Mouse (Mus musculus) erythroblast, embryonic 14.5 days (primary cell): ENCODE data around the gene Rbms3. TPM values are rescaled to one million over a fixed set of nuclear protein-coding genes. Genes with fewer than 3 reads are reported as not detected.

Source experiments
- H3K27me3 ChIP-seq: 2 replicates; pipeline ENCODE4 v1.6.1; 2012; ENCODE audit warnings: inconsistent platforms; ENCODE audit not compliant: control insufficient read depth
- H3K36me3 ChIP-seq: 2 replicates; pipeline ENCODE4 v1.6.1; 2012; ENCODE audit warnings: mild to moderate bottlenecking, inconsistent platforms; ENCODE audit not compliant: control insufficient read depth
- H3K4me1 ChIP-seq: 2 replicates; pipeline ENCODE4 v1.6.1; 2012; ENCODE audit warnings: inconsistent platforms; ENCODE audit not compliant: control insufficient read depth
- H3K4me3 ChIP-seq: replicated peaks from 2 replicates; pipeline ENCODE3; 2012; ENCODE audit warnings: moderate library complexity, mild to moderate bottlenecking, inconsistent platforms
- H3K9me3 ChIP-seq: 2 replicates; pipeline ENCODE4 v1.6.1; 2012; ENCODE audit warnings: low read length, inconsistent platforms, mixed read lengths; ENCODE audit not compliant: control insufficient read depth
- GATA1 ChIP-seq: IDR thresholded peaks from 2 replicates; pipeline ENCODE4 v1.6.1; 2012; ENCODE audit warnings: low read length, inconsistent platforms, mixed read lengths
- TAL1 ChIP-seq: IDR thresholded peaks from 3 replicates; pipeline ENCODE4 v1.6.1; 2012; ENCODE audit warnings: low read length, inconsistent platforms, mixed read lengths
- polyA plus RNA-seq: library from polyadenylated mRNA; stranded (reverse); fragments of >175 nt; gene quantifications from 2 replicates; pipeline ENCODE4 v1.2.3, GENCODE M21; 2012

Gene Rbms3
- polyA plus RNA-seq, 1 experiment: not detected

DNA sequence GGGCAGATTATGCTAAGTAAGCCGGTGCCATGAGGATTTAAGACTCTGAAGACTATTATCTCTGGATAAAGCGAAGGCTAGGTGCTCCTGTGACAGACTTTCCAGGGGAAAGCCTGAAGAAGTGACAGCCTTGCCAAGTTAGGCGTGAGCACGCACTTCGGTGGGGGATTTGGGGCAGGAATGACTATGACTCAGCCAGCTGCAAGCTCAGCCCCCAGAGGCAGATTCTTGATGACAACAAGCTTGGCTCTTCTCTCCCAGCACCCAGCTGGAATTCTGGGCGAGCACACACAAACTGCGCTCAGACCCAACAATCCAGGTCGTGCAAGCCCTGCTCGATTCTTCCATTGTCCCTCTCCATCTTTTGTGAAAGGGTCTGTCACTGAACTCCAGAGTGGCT, 1038.6 kb downstream of the Rbms3 start:
- no peaks in the 10 kb centered on the region for H3K27me3 ChIP-seq
- no peaks in the 10 kb centered on the region for H3K36me3 ChIP-seq
- H3K4me1 ChIP-seq: no peaks in the 10 kb centered on the region
- no peak overlapping the region for H3K4me3 ChIP-seq
- H3K9me3 ChIP-seq: peaks cover 40% of the 10 kb centered on the region
- TF ChIP-seq GATA1 (no peak), TAL1 (no peak)

DNA sequence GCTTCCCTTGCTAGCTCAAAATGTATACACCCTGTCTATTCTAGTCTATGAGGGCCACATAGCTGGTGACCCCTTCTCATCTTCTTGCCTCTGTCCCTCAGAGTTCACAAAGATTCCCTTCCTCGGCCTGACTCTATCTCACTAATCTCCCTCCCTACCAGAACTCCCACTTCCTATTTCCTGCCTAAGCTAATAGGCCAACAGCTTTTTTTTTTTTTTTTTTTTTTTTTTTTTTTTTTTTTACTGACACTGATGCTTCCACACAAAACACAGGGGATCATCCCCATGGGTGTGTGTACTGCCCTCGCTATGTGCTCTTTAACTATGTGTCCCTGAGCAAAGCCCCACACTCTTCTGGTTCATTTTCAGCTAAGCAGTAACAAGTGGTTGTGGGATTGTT, 1060.0 kb downstream of the Rbms3 start:
- TF ChIP-seq TAL1 (no peak), GATA1 (no peak)
- Histone ChIP-seq H3K36me3 (no peaks in the 10 kb centered on the region), H3K4me3 (no peak overlapping the region), H3K9me3 (peaks cover 7% of the 10 kb centered on the region; the same call in 1 of the 2 replicates), H3K27me3 (no peaks in the 10 kb centered on the region), H3K4me1 (no peaks in the 10 kb centered on the region)

DNA sequence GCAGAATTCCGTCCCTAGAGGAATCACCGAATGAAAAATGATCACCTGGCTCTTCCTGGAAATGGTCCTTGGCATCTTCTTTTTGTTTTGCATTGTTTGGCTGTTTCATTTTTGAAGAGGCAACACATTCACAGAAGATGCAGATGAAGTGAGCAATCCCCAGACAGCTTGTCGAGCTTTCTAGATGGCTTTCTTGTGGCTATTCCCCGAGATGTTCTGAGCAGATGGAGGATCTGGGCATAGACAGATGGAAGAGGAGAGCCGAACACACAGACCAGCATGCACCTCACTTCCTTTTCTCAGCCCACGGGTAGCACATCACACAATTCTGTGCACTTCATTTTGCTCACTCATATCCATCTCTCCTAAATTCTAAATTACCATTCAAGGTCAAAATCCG, 1063.0 kb downstream of the Rbms3 start:
- no peaks in the 10 kb centered on the region for H3K4me1 ChIP-seq
- TF ChIP-seq GATA1: no peak
- no peak for TF ChIP-seq TAL1
- no peaks in the 10 kb centered on the region for H3K36me3 ChIP-seq
- no peak overlapping the region for H3K4me3 ChIP-seq
- no peaks in the 10 kb centered on the region for H3K27me3 ChIP-seq
- peaks cover 7% of the 10 kb centered on the region; the same call in 1 of the 2 replicates for H3K9me3 ChIP-seq

DNA sequence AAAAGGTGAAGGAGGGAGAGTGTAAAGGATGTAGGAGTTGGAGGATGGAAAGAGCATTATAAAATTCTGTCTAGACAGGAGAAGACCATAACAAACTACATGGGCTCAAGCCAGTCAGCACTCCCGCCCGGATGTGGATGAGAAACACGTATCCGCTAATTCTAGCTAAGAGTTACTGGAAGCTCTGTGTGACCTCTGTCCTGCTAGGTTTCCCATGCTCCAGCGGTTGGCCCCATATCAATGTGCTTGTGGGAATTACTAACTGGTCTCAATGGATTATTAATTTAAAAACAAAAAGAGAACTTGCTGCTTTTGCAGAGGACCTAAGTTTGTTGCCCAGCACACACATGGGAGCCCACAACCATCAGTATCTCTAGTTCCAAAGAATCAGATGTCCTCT, 1071.9 kb downstream of the Rbms3 start:
- Histone ChIP-seq H3K9me3 (no peaks in the 10 kb centered on the region), H3K27me3 (no peaks in the 10 kb centered on the region), H3K4me1 (no peaks in the 10 kb centered on the region), H3K4me3 (no peak overlapping the region), H3K36me3 (no peaks in the 10 kb centered on the region)
- TF ChIP-seq TAL1 (no peak), GATA1 (no peak)

DNA sequence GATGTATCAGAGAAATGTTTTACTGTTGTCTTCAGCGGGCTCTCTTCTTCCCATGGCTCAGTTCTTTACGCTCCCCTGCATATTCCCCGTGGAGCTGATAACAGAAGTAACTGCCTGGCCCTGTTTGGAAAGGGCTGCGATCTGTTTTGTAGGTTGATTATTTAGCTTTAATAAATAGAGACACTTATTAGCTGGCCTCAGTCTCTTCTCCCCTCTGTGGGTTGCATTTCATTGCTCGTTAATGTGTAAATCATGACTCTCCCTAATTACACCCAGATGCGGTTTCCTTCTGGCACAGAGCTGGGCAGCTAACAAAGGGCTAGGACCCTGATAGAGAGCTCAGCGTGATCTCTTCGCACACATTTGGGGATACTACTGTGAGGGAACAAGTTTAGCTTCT, 1073.1 kb downstream of the Rbms3 start:
- Histone ChIP-seq H3K27me3 (no peaks in the 10 kb centered on the region), H3K9me3 (no peaks in the 10 kb centered on the region), H3K4me1 (no peaks in the 10 kb centered on the region), H3K36me3 (no peaks in the 10 kb centered on the region), H3K4me3 (no peak overlapping the region)
- no peak for TF ChIP-seq GATA1
- no peak for TF ChIP-seq TAL1

DNA sequence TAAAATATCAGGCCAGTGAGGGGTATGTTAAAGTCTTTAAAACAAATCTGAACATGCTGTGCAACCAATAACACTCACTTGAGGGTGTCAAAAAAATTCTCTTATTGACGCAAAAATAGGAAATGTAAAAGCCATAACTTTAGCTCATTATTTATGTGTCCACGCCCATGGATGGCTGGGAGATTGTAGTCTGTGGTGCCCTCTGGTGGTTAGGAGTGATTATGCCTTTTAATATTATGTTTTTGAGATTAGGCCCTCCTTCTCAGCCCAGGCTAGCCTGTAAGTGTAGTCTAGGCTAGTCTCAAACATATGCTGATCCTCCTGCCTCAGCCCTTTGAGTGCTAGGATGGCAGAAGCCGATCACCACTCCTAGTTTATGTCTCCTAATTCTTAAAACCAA, 1076.5 kb downstream of the Rbms3 start:
- Histone ChIP-seq H3K4me3 (no peak overlapping the region), H3K36me3 (no peaks in the 10 kb centered on the region), H3K9me3 (no peaks in the 10 kb centered on the region), H3K27me3 (no peaks in the 10 kb centered on the region), H3K4me1 (no peaks in the 10 kb centered on the region)
- TF ChIP-seq GATA1 (no peak), TAL1 (no peak)

DNA sequence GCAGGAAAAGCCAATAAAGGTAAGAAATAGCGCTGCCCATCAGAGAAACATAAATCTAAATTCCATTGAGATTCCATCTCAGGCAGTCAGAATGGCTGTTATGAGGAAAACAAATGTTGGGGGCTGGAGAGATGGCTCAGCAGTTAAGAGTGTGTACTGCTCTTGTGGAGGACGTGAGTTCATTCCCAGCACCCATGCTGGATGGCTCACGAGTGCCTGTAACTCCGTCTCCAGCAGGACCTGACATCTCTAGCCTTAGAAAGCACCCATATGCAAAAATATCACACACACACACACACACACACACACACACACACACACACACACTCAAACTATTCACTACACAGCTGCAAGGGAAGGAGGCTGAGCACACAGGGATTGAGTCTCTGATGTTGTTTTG, 1083.6 kb downstream of the Rbms3 start:
- Histone ChIP-seq H3K4me1 (no peaks in the 10 kb centered on the region), H3K27me3 (no peaks in the 10 kb centered on the region), H3K36me3 (no peaks in the 10 kb centered on the region), H3K9me3 (no peaks in the 10 kb centered on the region), H3K4me3 (no peak overlapping the region)
- TF ChIP-seq GATA1 (no peak), TAL1 (no peak)

DNA sequence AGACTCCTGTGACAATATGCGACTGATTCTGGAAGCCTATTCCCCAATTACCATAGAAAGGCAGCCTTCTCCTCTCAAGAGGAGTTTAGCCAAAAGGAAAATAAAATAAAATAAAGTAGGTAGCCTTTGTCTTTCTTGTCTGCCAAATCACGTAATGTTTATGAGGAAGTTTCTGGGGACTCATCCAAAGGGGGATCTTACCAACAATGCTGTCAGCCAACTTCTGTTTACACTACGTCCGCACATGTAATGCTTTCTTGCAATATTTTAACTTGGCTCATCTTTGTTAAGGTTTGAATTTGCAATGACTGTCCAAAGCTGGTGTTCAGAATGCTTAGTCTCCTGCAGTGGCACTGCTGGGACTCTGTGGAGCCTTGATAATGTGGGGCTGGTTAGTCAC, 1086.9 kb downstream of the Rbms3 start:
- no peaks in the 10 kb centered on the region for H3K9me3 ChIP-seq
- TF ChIP-seq GATA1: no peak
- no peak for TF ChIP-seq TAL1

DNA sequence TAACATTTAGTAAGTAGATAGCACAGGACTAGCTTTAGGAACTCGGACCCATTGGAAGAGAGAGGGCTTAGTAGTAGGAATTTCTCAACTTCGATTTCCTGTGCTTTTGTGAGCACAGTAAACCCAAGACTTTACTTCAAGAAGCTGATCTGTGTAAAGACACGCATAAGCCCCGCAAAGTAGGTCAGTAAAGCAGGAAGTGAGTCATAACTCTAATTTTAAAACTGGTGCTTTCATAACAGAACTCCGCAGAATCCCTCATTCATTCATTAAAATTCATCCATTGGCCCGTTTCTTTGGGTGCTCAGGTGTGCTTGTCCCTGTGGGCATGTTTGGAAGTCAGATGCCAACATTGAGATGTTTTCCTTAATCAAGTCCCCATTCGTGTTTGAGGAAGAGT, 1087.7 kb downstream of the Rbms3 start:
- H3K4me3 ChIP-seq: no peak overlapping the region
- H3K9me3 ChIP-seq: no peaks in the 10 kb centered on the region
- no peaks in the 10 kb centered on the region for H3K27me3 ChIP-seq
- TF ChIP-seq TAL1 (no peak), GATA1 (no peak)
- H3K4me1 ChIP-seq: no peaks in the 10 kb centered on the region
- no peaks in the 10 kb centered on the region for H3K36me3 ChIP-seq

More for the DNA sequence above, 1086.9 kb downstream of the Rbms3 start:
- H3K4me3 ChIP-seq: no peak overlapping the region
- H3K36me3 ChIP-seq: no peaks in the 10 kb centered on the region
- no peaks in the 10 kb centered on the region for H3K27me3 ChIP-seq
- H3K4me1 ChIP-seq: no peaks in the 10 kb centered on the region

DNA sequence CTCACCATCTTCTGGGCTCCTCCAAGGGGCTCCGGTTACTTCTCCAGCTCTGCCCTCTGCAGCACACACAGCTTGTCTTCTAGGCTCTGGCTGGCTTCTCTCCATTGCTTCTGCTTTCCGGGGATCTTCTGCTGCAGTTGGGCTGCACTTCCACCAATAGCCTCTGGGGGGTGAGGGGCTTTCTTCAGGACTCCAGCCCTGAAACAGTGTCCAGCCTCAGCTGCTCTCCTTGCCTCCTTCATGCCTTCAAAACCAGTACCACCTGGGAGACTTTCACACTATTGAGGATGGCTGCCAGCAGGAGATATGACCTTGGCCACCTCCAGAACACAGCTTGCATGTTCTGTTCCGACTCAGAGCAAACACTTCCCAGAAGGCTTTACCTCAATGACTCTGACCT, 1094.0 kb downstream of the Rbms3 start:
- no peaks in the 10 kb centered on the region for H3K4me1 ChIP-seq
- H3K36me3 ChIP-seq: no peaks in the 10 kb centered on the region
- peaks cover 13% of the 10 kb centered on the region for H3K9me3 ChIP-seq
- H3K4me3 ChIP-seq: no peak overlapping the region
- H3K27me3 ChIP-seq: no peaks in the 10 kb centered on the region
- TF ChIP-seq GATA1 (no peak), TAL1 (no peak)
